Mouse (Mus musculus): ENCODE data around the gene F11r. TPM values are rescaled to one million over a fixed set of nuclear protein-coding genes. Genes with fewer than 3 reads are reported as not detected.
A peak's percentile ranks its signal among the peaks of the same experiment; 100 is the strongest.

F11r gene
- polyA plus RNA-seq, 1 experiment from 2014 or later, result 14.2 TPM

DNA sequence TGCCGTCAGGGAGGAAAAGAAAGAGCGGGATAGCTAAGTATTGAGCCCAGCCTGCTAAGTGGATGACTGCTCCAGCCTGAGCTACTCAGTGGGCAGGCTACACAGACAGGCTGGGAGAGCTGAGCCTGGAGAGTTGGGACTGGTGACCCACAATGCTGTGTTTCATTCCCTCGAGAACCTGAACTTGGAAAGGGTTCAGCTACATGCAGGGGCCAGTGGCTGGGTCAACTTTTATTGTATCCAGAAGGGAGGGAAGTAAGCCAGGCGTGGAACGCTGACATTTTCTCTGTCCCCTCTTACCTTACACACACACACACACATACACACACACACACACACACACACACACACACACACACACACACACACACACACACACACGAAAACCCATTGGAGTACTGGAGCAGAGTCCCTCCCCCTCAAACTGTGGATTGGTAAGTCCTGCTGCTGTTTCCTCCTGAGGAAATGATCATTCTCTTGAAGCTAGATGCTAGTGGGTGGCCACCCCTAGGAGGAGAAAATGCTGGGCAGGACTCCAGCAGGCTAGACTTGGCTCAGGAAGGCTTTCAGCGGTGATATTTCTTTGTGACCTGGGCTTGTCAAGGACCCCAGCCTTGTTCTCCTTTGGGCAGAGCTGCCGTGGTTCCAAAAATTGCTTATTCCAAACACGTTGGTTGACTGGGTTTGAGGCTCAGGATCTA lies 2.8 kb downstream of the F11r start:
- Histone ChIP-seq H3K4me3 (no peak overlapping the region), H3K4me2 (0 out of 2 replicates have a peak overlapping the region, but pooled peaks have one; percentile 23)
- ATAC-seq (ENCODE audit: low FRiP score, low read depth), result 0 out of 2 replicates have a peak, but pooled peaks have one; percentile 25

DNA sequence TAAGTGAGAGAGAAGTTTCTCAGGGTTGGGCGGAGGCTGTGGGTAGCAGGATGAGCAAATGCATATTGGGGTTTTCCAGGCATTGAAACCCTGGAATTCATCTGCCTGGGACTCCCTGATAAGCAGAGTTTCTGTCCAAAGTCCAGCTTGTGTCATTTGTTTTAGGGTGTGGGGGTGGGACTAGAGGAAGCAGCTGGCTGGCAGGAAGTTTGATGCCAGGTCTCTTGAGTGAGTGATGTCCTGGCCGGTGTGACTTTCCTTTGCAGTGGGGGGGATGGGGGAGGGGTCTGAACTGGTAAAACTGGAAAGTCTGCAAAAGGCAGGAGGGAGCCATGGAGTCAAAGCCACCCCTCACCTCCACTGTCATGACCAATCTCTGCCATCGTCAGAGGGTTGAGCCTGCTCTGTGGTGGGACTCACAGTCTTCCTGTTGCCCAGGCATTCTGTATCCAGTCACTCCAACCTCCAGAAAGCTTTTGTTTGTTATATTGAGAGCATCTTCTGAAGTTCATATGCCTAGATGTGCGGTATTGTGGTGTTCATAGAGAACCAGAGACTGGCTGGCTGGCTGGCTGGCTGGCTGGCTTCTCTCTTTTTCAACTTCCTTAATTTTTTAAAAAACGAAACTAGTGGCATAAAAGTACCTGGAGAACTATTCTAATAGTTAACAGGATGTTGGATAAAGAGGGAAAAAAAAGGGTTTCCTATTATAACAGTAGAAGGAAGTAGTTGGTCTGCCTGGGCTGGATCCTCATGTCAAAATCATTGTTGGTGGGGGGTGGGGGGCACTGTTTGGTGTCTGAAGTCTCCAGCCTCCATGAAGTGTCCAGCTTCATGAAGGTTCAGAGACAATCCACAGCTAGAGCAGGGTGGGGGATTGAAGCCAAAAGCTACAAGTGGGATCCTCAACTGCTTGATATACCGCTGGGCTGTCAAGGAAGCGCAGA lies 4.4 kb downstream of the F11r start:
- 61% methylated on average over 7 of the region's 7 CpGs for WGBS

More for the DNA sequence above, 2.8 kb downstream of the F11r start:
- 36% methylated on average over 9 of the region's 9 CpGs for WGBS
- Histone ChIP-seq H3K4me1 (replicated peaks) (peaks cover 14% of the 10 kb centered on the region), H3K9ac (no peak overlapping the region), H3K27ac (replicated peaks) (peak overlapping the region; percentile 45), H3K9me3 (no peaks in the 10 kb centered on the region), H3K27me3 (peaks cover 26% of the 10 kb centered on the region), H3K36me3 (no peaks in the 10 kb centered on the region)

DNA sequence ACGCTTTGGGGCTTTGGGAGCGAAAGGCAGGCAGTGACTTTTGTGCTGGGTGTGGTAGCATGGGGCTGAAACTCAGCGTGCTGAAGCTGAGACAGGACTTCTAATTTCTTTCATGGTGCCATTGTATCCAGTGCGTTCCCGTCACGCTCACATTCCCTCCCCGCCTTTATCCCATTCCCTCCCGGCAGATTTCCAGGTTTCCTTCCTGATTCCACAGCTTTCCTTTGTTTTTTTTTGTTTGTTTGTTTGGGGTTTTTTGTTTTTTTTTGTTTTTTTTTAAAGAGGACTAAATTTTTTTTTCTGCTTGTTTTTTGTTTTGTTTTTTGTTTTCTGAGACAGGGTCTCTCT lies 5.1 kb downstream of the F11r start:
- no peak overlapping the region for H3K9ac ChIP-seq
- H3K4me2 ChIP-seq, result no peak overlapping the region
- no peaks in the 10 kb centered on the region for H3K36me3 ChIP-seq
- no peak overlapping the region for H3K27ac ChIP-seq (replicated peaks)
- H3K27me3 ChIP-seq, result peaks cover 21% of the 10 kb centered on the region
- 49% methylated on average over 8 of the region's 8 CpGs for WGBS
- peaks cover 10% of the 10 kb centered on the region for H3K4me1 ChIP-seq (replicated peaks)
- no peak overlapping the region for H3K4me3 ChIP-seq
- no peak for ATAC-seq (ENCODE audit: low FRiP score, low read depth)
- no peaks in the 10 kb centered on the region for H3K9me3 ChIP-seq

More for the DNA sequence above, 4.4 kb downstream of the F11r start:
- H3K9me3 ChIP-seq, result no peaks in the 10 kb centered on the region
- H3K36me3 ChIP-seq, result no peaks in the 10 kb centered on the region
- H3K27ac ChIP-seq (replicated peaks), result 0 out of 2 replicates have a peak overlapping the region, but pooled peaks have one; percentile 18
- ATAC-seq (ENCODE audit: low FRiP score, low read depth), result no peak
- no peak overlapping the region for H3K4me3 ChIP-seq
- H3K9ac ChIP-seq, result no peak overlapping the region
- no peak overlapping the region for H3K4me2 ChIP-seq
- H3K27me3 ChIP-seq, result peaks cover 26% of the 10 kb centered on the region
- H3K4me1 ChIP-seq (replicated peaks), result peaks cover 14% of the 10 kb centered on the region

DNA sequence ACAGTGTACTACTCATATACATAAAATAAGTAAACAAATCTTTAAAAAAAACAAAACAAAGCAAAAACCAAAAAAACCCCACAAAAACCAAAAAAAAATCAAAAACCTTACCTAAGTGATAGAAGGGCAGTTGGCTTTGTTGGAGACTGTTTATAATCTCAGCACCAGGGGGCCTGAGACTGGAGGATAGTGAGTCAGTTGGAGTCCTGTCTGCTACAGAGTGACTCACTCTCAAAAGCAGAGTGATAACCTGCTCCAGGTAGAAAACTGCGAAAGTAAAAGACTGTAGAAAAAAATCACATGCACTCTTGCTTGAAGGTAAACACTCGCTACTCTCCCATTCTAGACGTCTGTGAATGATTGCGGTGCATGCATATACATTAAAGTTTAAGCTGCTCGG lies 7.7 kb downstream of the F11r start:
- H3K36me3 ChIP-seq, result no peaks in the 10 kb centered on the region
- 92% methylated on average over 5 of the region's 5 CpGs for WGBS
- ATAC-seq (ENCODE audit: low FRiP score, low read depth), result no peak
- no peaks in the 10 kb centered on the region for H3K9me3 ChIP-seq
- H3K9ac ChIP-seq, result no peak overlapping the region
- no peak overlapping the region for H3K27ac ChIP-seq (replicated peaks)
- no peaks in the 10 kb centered on the region for H3K27me3 ChIP-seq
- no peak overlapping the region for H3K4me2 ChIP-seq
- no peak overlapping the region for H3K4me3 ChIP-seq
- 0 out of 2 replicates have a peak, but pooled peaks cover 4% of the 10 kb centered on the region for H3K4me1 ChIP-seq (replicated peaks)

DNA sequence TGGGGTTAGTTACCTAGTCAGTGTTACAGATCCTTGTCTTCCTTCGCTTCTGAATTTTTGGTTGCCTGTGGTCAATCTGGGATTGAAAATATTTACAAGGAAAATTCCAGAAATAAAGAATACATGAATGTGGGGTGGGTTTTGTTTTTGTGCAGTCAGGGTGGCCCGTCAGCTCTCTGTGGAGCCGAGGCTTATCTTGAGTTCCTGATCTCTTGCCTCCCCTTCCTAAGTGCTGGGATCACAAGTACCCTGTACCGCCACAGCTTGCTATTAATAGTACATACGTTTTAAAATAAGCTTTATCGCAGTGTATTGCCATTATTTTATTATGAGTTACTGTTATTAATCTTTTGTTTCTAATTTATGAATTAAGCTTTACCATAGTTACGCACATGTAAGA lies 9.5 kb downstream of the F11r start:
- no peak overlapping the region for H3K4me2 ChIP-seq
- no peak for ATAC-seq (ENCODE audit: low FRiP score, low read depth)
- WGBS, result 84% methylated on average over 7 of the region's 7 CpGs

DNA sequence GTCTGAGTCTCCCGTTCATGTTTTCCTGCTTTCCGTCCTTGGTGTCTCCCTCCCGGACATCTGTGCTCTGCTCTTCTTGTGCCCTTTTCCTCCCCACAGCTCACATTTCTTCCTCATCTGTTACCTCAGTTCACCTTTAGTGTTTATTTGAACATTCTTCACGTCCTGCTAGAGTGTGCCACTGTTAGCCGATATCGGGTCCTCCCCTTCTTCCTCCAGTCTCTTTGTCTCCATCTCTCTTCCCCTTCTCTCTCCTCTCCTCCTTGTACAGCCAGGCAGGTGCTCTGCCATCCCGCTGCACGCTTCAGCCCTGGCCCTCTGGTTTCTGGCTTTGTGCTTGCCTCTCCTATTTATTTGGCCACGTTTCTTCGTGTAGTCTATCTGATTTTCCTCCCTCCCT lies 10.4 kb downstream of the F11r start:
- no peaks in the 10 kb centered on the region for H3K9me3 ChIP-seq
- no peak overlapping the region for H3K4me2 ChIP-seq
- WGBS, result 74% methylated on average over 10 of the region's 10 CpGs
- no peaks in the 10 kb centered on the region for H3K4me1 ChIP-seq (replicated peaks)
- no peaks in the 10 kb centered on the region for H3K27me3 ChIP-seq
- H3K4me3 ChIP-seq, result no peak overlapping the region
- no peak overlapping the region for H3K27ac ChIP-seq (replicated peaks)
- no peaks in the 10 kb centered on the region for H3K36me3 ChIP-seq
- H3K9ac ChIP-seq, result no peak overlapping the region
- ATAC-seq (ENCODE audit: low FRiP score, low read depth), result no peak

More for the DNA sequence above, 9.5 kb downstream of the F11r start:
- H3K4me1 ChIP-seq (replicated peaks), result no peaks in the 10 kb centered on the region
- H3K27me3 ChIP-seq, result no peaks in the 10 kb centered on the region
- H3K36me3 ChIP-seq, result no peaks in the 10 kb centered on the region
- no peak overlapping the region for H3K4me3 ChIP-seq
- no peaks in the 10 kb centered on the region for H3K9me3 ChIP-seq
- H3K9ac ChIP-seq, result no peak overlapping the region
- H3K27ac ChIP-seq (replicated peaks), result no peak overlapping the region

DNA sequence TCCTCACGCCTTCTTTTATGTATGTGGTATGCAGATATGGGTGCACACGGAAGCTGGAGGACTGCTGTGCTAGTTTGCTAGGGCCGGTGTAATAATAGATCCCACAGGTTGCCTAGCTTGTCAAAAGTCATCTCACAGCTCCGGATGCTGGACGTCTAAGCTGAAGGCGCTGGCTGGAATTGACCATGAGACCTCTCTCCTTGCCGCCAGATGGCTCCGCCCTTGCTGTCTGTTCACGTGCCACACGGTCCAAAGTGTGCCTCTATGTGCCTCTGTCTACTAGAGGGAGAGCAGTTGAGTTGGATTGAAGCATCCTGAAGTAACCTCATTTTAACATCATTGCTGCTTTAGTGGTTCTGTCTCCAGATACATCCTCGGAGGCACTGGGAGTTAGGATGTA lies 12.7 kb downstream of the F11r start:
- H3K4me3 ChIP-seq, result no peak overlapping the region
- WGBS, result 82% methylated on average over 11 of the region's 11 CpGs
- H3K9me3 ChIP-seq, result no peaks in the 10 kb centered on the region
- H3K36me3 ChIP-seq, result no peaks in the 10 kb centered on the region
- H3K4me1 ChIP-seq (replicated peaks), result no peaks in the 10 kb centered on the region
- no peak overlapping the region for H3K27ac ChIP-seq (replicated peaks)
- no peaks in the 10 kb centered on the region for H3K27me3 ChIP-seq
- ATAC-seq (ENCODE audit: low FRiP score, low read depth), result no peak
- H3K4me2 ChIP-seq, result no peak overlapping the region
- no peak overlapping the region for H3K9ac ChIP-seq

DNA sequence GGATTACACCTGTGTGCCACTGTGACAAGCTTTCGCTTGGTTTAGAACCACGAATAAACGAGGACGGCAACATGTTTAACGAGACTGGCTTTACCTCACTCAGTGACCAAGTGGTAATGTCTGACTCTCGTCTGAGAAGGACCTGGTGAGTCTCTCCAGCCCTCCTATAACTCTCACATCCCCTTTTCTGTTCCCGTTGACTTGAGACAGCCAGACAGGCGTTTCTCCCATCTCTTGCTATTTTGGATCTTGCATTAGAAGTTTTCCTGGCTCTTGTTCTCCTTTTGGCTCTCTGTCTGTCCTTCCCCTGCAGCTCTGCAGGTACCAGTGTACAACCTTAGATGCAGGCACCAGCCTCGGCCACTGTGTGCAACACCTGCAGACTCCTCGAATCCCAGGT lies 13.7 kb downstream of the F11r start:
- 86% methylated on average over 10 of the region's 10 CpGs for WGBS
- Histone ChIP-seq H3K9ac (no peak overlapping the region), H3K36me3 (no peaks in the 10 kb centered on the region), H3K27ac (replicated peaks) (no peak overlapping the region), H3K9me3 (no peaks in the 10 kb centered on the region), H3K4me1 (replicated peaks) (no peaks in the 10 kb centered on the region), H3K4me3 (no peak overlapping the region), H3K4me2 (no peak overlapping the region), H3K27me3 (no peaks in the 10 kb centered on the region)
- ATAC-seq (ENCODE audit: low FRiP score, low read depth), result no peak

DNA sequence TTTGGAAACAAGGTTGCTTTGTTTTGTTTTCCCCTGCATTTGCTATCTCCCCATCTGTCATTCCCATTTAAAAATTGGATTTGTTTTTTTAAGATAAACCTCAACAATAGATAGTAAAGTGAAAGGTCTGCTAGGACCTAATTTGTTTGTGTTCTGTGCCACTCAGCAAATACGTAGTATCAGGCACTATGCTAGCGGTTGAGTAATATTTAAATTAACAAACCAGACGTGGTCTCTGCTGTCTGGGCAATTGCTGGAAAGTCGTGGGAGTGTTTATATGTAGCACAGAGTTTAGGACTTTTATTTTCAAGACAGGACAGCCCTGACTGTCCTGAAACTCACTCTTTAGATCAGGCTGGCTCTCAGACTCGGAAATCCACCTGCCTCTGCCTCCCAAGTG lies 15.2 kb downstream of the F11r start:
- no peak overlapping the region for H3K4me3 ChIP-seq
- no peak for ATAC-seq (ENCODE audit: low FRiP score, low read depth)
- no peaks in the 10 kb centered on the region for H3K9me3 ChIP-seq
- no peaks in the 10 kb centered on the region for H3K36me3 ChIP-seq
- no peaks in the 10 kb centered on the region for H3K27me3 ChIP-seq
- H3K4me1 ChIP-seq (replicated peaks), result no peaks in the 10 kb centered on the region
- H3K27ac ChIP-seq (replicated peaks), result no peak overlapping the region
- H3K9ac ChIP-seq, result no peak overlapping the region
- H3K4me2 ChIP-seq, result no peak overlapping the region
- 80% methylated on average over 5 of the region's 5 CpGs for WGBS

DNA sequence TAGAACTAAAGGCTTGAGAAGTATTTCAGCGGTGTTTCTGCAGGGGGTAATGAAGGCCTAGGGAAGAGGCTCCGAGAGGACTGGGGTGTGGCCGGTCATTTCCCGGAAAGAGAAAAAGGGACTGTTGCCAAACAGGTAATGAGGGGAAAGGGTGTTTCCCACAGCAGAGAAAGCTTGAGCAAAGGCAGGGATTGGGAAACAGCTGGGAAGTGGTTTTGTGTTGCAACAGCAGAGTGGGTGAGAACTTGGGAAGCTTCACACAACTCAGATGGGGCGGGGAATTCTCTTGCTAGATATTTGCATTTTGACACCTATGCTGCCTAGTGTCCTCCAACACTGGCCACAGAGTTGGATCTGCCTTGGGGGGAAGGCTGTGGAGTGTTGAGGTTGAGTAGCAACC lies 15.6 kb downstream of the F11r start:
- H3K9me3 ChIP-seq, result no peaks in the 10 kb centered on the region
- no peaks in the 10 kb centered on the region for H3K36me3 ChIP-seq
- 84% methylated on average over 5 of the region's 5 CpGs for WGBS
- no peak overlapping the region for H3K9ac ChIP-seq
- no peak overlapping the region for H3K4me2 ChIP-seq
- no peak for ATAC-seq (ENCODE audit: low FRiP score, low read depth)
- no peak overlapping the region for H3K27ac ChIP-seq (replicated peaks)
- no peaks in the 10 kb centered on the region for H3K4me1 ChIP-seq (replicated peaks)
- H3K27me3 ChIP-seq, result no peaks in the 10 kb centered on the region
- H3K4me3 ChIP-seq, result no peak overlapping the region

DNA sequence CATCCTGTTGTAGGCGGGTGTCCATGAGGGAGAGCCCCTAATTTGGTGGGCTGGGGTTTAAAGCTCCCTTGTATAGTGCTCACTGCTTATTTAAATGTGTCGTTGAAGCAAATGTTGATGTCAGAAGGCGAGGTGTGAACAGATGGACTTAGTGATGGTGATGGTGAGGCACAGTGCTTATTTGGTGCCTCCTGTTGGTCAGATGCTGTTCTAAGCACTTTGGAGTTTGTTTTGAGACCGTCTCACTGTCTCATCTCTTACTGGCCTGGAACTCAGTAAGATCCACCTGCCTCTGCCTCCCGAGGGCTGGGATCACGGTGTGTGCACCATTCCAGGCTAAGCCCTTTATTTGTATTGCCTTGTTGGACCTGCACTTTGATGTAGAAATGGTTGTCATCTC lies 17.6 kb downstream of the F11r start:
- Histone ChIP-seq H3K4me1 (replicated peaks) (peaks cover 4% of the 10 kb centered on the region; the same call in 1 of the 2 replicates), H3K4me3 (no peak overlapping the region), H3K36me3 (no peaks in the 10 kb centered on the region), H3K4me2 (no peak overlapping the region), H3K9me3 (no peaks in the 10 kb centered on the region), H3K9ac (no peak overlapping the region), H3K27me3 (no peaks in the 10 kb centered on the region), H3K27ac (replicated peaks) (no peak overlapping the region)
- ATAC-seq (ENCODE audit: low FRiP score, low read depth), result no peak
- WGBS, result 89% methylated on average over 6 of the region's 6 CpGs

DNA sequence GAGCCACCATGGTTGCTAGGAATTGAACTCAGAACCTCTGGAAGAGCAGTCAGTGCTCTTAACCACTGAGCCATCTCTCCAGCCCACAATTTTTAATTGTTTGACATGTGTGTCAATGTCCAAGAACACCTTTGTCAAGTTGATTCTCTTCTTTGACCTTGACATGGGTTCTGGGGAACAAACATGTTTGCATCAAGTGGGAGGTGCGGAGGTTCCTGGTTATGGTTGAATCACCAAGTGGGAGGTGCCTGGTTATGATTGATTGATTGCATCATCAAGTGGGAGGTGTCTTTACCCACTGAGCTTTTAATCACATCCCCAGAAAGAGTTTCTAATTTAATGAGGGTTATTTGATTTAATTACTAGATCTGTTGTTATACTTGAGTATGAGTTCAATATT lies 20.2 kb downstream of the F11r start:
- no peaks in the 10 kb centered on the region for H3K9me3 ChIP-seq
- H3K4me3 ChIP-seq, result no peak overlapping the region
- ATAC-seq (ENCODE audit: low FRiP score, low read depth), result no peak
- H3K27me3 ChIP-seq, result no peaks in the 10 kb centered on the region
- no peaks in the 10 kb centered on the region for H3K36me3 ChIP-seq
- H3K4me2 ChIP-seq, result no peak overlapping the region
- H3K4me1 ChIP-seq (replicated peaks), result peaks cover 9% of the 10 kb centered on the region; the same call in 1 of the 2 replicates
- no peak overlapping the region for H3K27ac ChIP-seq (replicated peaks)
- no peak overlapping the region for H3K9ac ChIP-seq
- WGBS, result 92% methylated on average over 1 of the region's 1 CpGs

All from hindbrain, embryonic 15.5 days (tissue).